ENCODE assay signal across 8 mouse cellular contexts in genomic region chr7:126792721-126793443, GRCm38 (mm10). TPM values are rescaled to one million over a fixed set of nuclear protein-coding genes. Genes with fewer than 3 reads are reported as not detected.
DNase-seq lines count a peak whose midpoint lies in the region; ATAC-seq and TF ChIP-seq lines count a peak whose summit lies in the region.

No protein-coding gene starts in this region.

- no peaks in the 10 kb centered on the region for H3K27me3 ChIP-seq in erythroblast, embryonic 14.5 days (ENCODE audit: control insufficient read depth)
- H3K27me3 ChIP-seq in spleen, adult 2 months (ENCODE audit: control insufficient read depth, insufficient read depth, low read length), result no peaks in the 10 kb centered on the region
- H3K27me3 ChIP-seq in limb, embryonic 13.5 days, result no peaks in the 10 kb centered on the region
- H3K27me3 ChIP-seq in stomach, embryonic 14.5 days (ENCODE audit: control insufficient read depth, insufficient read depth, low read length), result no peaks in the 10 kb centered on the region

- H3K36me3 ChIP-seq in erythroblast, embryonic 14.5 days (ENCODE audit: control insufficient read depth), result peaks cover 64% of the 10 kb centered on the region
- peaks cover 36% of the 10 kb centered on the region for H3K36me3 ChIP-seq in spleen, adult 2 months (ENCODE audit: control insufficient read depth, insufficient read depth, low read length)
- peaks cover 63% of the 10 kb centered on the region for H3K36me3 ChIP-seq in limb, embryonic 13.5 days
- peaks cover 54% of the 10 kb centered on the region for H3K36me3 ChIP-seq in stomach, embryonic 14.5 days (ENCODE audit: control insufficient read depth, insufficient read depth, low read length)

- H3K4me2 ChIP-seq in limb, embryonic 13.5 days (replicated peaks), result peak overlapping the region; percentile 77
- peak overlapping the region; percentile 66 for H3K4me2 ChIP-seq in stomach, embryonic 14.5 days (replicated peaks; ENCODE audit: low read depth, low read length)

- peaks cover 72% of the 10 kb centered on the region for H3K4me1 ChIP-seq in erythroblast, embryonic 14.5 days (ENCODE audit: control insufficient read depth)
- peaks cover 10% of the 10 kb centered on the region; the same call in 1 of the 2 replicates for H3K4me1 ChIP-seq in spleen, adult 2 months (ENCODE audit: control insufficient read depth, insufficient read depth, insufficient read length)
- H3K4me1 ChIP-seq in limb, embryonic 13.5 days, result peaks cover 41% of the 10 kb centered on the region
- peaks cover 22% of the 10 kb centered on the region for H3K4me1 ChIP-seq in stomach, embryonic 14.5 days (ENCODE audit: control insufficient read depth, insufficient read depth, low read length)

- no peak for DNase-seq in spleen, adult 2 months (ENCODE audit: low read depth in 1 of 2, low spot score in 2 of 2)
- no peak for DNase-seq in spleen, adult 18-20 months
- DNase-seq in urinary bladder, adult 18-20 months (ENCODE audit: low spot score in 2 of 2), result no peak
- no peak for DNase-seq in kidney, adult 9 months

- peak overlapping the region; percentile 85 for H3K4me3 ChIP-seq in erythroblast, embryonic 14.5 days (replicated peaks)
- H3K4me3 ChIP-seq in spleen, adult 2 months (ENCODE audit: extremely low read depth, insufficient read depth, insufficient read length), result peak overlapping the region; percentile 15
- H3K4me3 ChIP-seq in limb, embryonic 13.5 days, result peak overlapping the region; percentile 94
- peak overlapping the region; percentile 90 for H3K4me3 ChIP-seq in stomach, embryonic 14.5 days (ENCODE audit: low read depth, low read length)

- H3K9ac ChIP-seq in limb, embryonic 13.5 days, result peak overlapping the region; percentile 54
- H3K9ac ChIP-seq in stomach, embryonic 14.5 days (replicated peaks; ENCODE audit: low read depth, low read length), result peak overlapping the region; percentile 28; the same call in 1 of the 2 replicates

- no peaks in the 10 kb centered on the region for H3K9me3 ChIP-seq in erythroblast, embryonic 14.5 days (ENCODE audit: control insufficient read depth, low read length)
- no peaks in the 10 kb centered on the region for H3K9me3 ChIP-seq in limb, embryonic 13.5 days
- H3K9me3 ChIP-seq in stomach, embryonic 14.5 days (ENCODE audit: control insufficient read depth, low read depth, low read length), result no peaks in the 10 kb centered on the region

- TF ChIP-seq POLR2A in spleen, adult 2 months (IDR thresholded peaks at IDR 0.05; ENCODE audit: low read depth, low read length), result no peak

- ATAC-seq in erythroblast, adult 5-6 weeks (replicated peaks; ENCODE audit: low FRiP score, poor library complexity, severe bottlenecking), result no peak
- ATAC-seq in limb, embryonic 13.5 days (ENCODE audit: low FRiP score, low read depth), result peak; percentile 6; the same call in 1 of the 2 replicates
- no peak for ATAC-seq in stomach, embryonic 14.5 days (ENCODE audit: insufficient number of reproducible peaks, insufficient read depth, low FRiP score, low read depth)

- peak overlapping the region; percentile 49 for H3K27ac ChIP-seq in spleen, adult 2 months (ENCODE audit: insufficient read depth, low read length)
- peak overlapping the region; percentile 96 for H3K27ac ChIP-seq in limb, embryonic 13.5 days
- H3K27ac ChIP-seq in stomach, embryonic 14.5 days (ENCODE audit: low read length), result peak overlapping the region; percentile 96

- WGBS in spleen, adult 2 months, result 38% methylated on average over 11 of the region's 11 CpGs
- WGBS in limb, embryonic 13.5 days, result 26% methylated on average over 11 of the region's 11 CpGs
- WGBS in stomach, embryonic 14.5 days, result 22% methylated on average over 11 of the region's 11 CpGs

- TF ChIP-seq CTCF in spleen, adult 2 months (IDR thresholded peaks at IDR 0.05; ENCODE audit: extremely low read depth, insufficient read depth, insufficient read length, insufficient replicate concordance), result no peak

RNA-seq across cellular contexts. Expression of gene Ppp4c, which starts 0.6 kb away (rescaled TPM):
- 11.0 and 12.3 TPM in 2 replicates for polyA plus RNA-seq in erythroblast, embryonic 14.5 days (2012)
- 46.7 and 84.9 TPM in 2 replicates for total RNA-seq in erythroblast, adult 5-6 weeks (2015; ENCODE audit: low replicate concordance)
- 43.5 and 62.7 TPM in 2 replicates for total RNA-seq in erythroblast, adult 5-6 weeks (2017; ENCODE audit: low replicate concordance)
- polyA plus RNA-seq in spleen, adult 2 months (2012; rRNA removed), result 175 and 184 TPM in 2 replicates
- polyA plus RNA-seq in limb, embryonic 13.5 days (2015; fragmentation: Nextera tagmentation; extraction: Ambion mirVana), result 287 and 322 TPM in 2 replicates
- 239 and 258 TPM in 2 replicates for polyA plus RNA-seq in stomach, embryonic 14.5 days (2014; fragmentation: Nextera tagmentation; extraction: Ambion mirVana)

RNA-seq across cellular contexts. Expression of gene Fam57b, which starts 4.6 kb away (rescaled TPM):
- polyA plus RNA-seq in erythroblast, embryonic 14.5 days (2012), result 0.02 TPM in 1 of 2 replicates, not detected in the other
- total RNA-seq in erythroblast, adult 5-6 weeks (2015; ENCODE audit: low replicate concordance), result not detected in 2 replicates
- not detected in 2 replicates for total RNA-seq in erythroblast, adult 5-6 weeks (2017; ENCODE audit: low replicate concordance)
- polyA plus RNA-seq in spleen, adult 2 months (2012; rRNA removed), result 0.30 and 0.62 TPM in 2 replicates
- 0.18 and 0.52 TPM in 2 replicates for polyA plus RNA-seq in limb, embryonic 13.5 days (2015; fragmentation: Nextera tagmentation; extraction: Ambion mirVana)
- 1.1 and 1.8 TPM in 2 replicates for polyA plus RNA-seq in stomach, embryonic 14.5 days (2014; fragmentation: Nextera tagmentation; extraction: Ambion mirVana)

RNA-seq across cellular contexts. Expression of gene Tbx6, which starts 11.6 kb away (rescaled TPM):
- polyA plus RNA-seq in erythroblast, embryonic 14.5 days (2012), result 3.6 and 4.0 TPM in 2 replicates
- 28.8 and 31.9 TPM in 2 replicates for total RNA-seq in erythroblast, adult 5-6 weeks (2015; ENCODE audit: low replicate concordance)
- total RNA-seq in erythroblast, adult 5-6 weeks (2017; ENCODE audit: low replicate concordance), result 12.3 and 23.2 TPM in 2 replicates
- 16.6 and 17.9 TPM in 2 replicates for polyA plus RNA-seq in spleen, adult 2 months (2012; rRNA removed)
- 0.53 and 0.64 TPM in 2 replicates for polyA plus RNA-seq in limb, embryonic 13.5 days (2015; fragmentation: Nextera tagmentation; extraction: Ambion mirVana)
- 0.56 and 0.95 TPM in 2 replicates for polyA plus RNA-seq in stomach, embryonic 14.5 days (2014; fragmentation: Nextera tagmentation; extraction: Ambion mirVana)

RNA-seq across cellular contexts. Expression of gene Ypel3, which starts 16.1 kb away (rescaled TPM):
- 156 and 161 TPM in 2 replicates for polyA plus RNA-seq in erythroblast, embryonic 14.5 days (2012)
- total RNA-seq in erythroblast, adult 5-6 weeks (2015; ENCODE audit: low replicate concordance), result 752 and 763 TPM in 2 replicates
- total RNA-seq in erythroblast, adult 5-6 weeks (2017; ENCODE audit: low replicate concordance), result 364 and 550 TPM in 2 replicates
- polyA plus RNA-seq in spleen, adult 2 months (2012; rRNA removed), result 393 and 605 TPM in 2 replicates
- polyA plus RNA-seq in limb, embryonic 13.5 days (2015; fragmentation: Nextera tagmentation; extraction: Ambion mirVana), result 114 and 121 TPM in 2 replicates
- polyA plus RNA-seq in stomach, embryonic 14.5 days (2014; fragmentation: Nextera tagmentation; extraction: Ambion mirVana), result 103 and 116 TPM in 2 replicates

RNA-seq across cellular contexts. Expression of gene Gdpd3, which starts 26.7 kb away (rescaled TPM):
- polyA plus RNA-seq in erythroblast, embryonic 14.5 days (2012), result 0.36 TPM in 1 of 2 replicates, not detected in the other
- 5.6 TPM in 1 of 2 replicates, not detected in the other for total RNA-seq in erythroblast, adult 5-6 weeks (2015; ENCODE audit: low replicate concordance)
- total RNA-seq in erythroblast, adult 5-6 weeks (2017; ENCODE audit: low replicate concordance), result 5.4 and 7.2 TPM in 2 replicates
- 7.7 and 62.7 TPM in 2 replicates for polyA plus RNA-seq in spleen, adult 2 months (2012; rRNA removed)
- polyA plus RNA-seq in limb, embryonic 13.5 days (2015; fragmentation: Nextera tagmentation; extraction: Ambion mirVana), result 1.7 and 2.1 TPM in 2 replicates
- polyA plus RNA-seq in stomach, embryonic 14.5 days (2014; fragmentation: Nextera tagmentation; extraction: Ambion mirVana), result 1.6 and 2.8 TPM in 2 replicates

Comparison
In these comparisons a context has a peak if more than half of its experiments do, and no peak if none do; other contexts are left out.
1. H3K4me3 ChIP-seq: peak in every context shown above with its lines; median percentile 94 in limb, embryonic 13.5 days; 90 in stomach, embryonic 14.5 days; 85 in erythroblast, embryonic 14.5 days; 15 in spleen, adult 2 months.
2. RNA of gene Ppp4c, which starts 0.6 kb away (polyA plus RNA-seq): 287 to 322 TPM in limb, embryonic 13.5 days, 239 to 258 TPM in stomach, embryonic 14.5 days and 175 to 184 TPM in spleen, adult 2 months; 11.0 to 12.3 TPM in erythroblast, embryonic 14.5 days; every median in the first group is over 10 times any median in the second.
3. Peak in every context shown above with its lines, with median percentiles within 50 percentile points of each other: H3K27ac ChIP-seq.